Mouse (Mus musculus) cerebellum, postnatal 25 days (tissue): ENCODE data around the gene Cd46.

ENCODE experiments used
- DNase-seq, 2 experiments: peaks; one replicate each; pipeline ENCODE4 v3.0.0; 2021; ENCODE audit warnings: mixed read lengths in 2 of 2

Gene Cd46

DNA sequence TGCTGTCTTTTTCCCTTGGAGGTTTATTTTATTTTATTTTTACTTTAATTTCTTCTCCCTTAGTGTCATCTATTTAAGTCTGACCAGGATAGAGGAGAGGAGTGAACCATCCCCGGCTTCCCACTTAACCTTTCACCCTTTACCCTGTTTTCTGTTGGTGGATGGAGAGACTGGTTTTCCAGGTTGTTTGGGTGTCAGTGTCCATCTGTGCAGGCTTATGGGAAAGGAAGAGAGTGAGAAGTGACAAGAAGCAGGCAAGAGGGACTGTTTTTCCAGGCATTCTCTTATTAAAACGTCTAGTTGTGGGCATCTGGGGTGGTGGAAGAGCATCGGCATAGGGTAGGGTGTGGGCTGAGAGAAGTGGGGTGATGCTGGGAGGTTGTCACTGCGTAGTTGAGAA, 74.4 kb downstream of the Cd46 start:
- DNase-seq: no peak

- DNase-seq: peak; percentile 61
Observed at GRCm38 (mm10) chr1:195016811-195017501, 75.1 kb downstream of the Cd46 start.

GRCm38 (mm10) chr1:195015281-195015680, 76.8 kb downstream of the Cd46 start:
- peak; percentile 55 to 70 for DNase-seq

- DNase-seq: no peak
Observed at GRCm38 (mm10) chr1:195014201-195014885, 77.7 kb downstream of the Cd46 start.

- no peak for DNase-seq
Observed at GRCm38 (mm10) chr1:195012531-195012930, 79.5 kb downstream of the Cd46 start.

DNA sequence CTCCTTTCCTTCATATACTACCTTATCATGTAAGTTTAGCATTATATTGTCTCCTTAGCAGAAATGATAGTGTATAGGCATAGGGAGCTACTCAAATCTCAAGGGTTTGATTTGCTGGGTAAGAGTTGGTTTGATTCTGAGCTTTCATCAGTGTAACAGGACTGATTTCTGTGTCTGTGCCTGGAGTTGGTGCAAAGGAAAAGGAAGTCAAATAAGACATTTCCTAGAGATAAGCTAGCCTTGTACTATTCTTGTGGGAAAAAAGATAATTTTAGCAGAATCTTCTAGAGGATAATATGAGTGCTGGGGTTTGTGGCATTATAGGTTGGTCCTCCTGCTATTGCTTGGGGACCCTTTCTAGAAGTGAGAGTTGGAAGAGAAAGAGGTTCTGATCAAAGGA, 85.8 kb downstream of the Cd46 start:
- DNase-seq: no peak

DNA sequence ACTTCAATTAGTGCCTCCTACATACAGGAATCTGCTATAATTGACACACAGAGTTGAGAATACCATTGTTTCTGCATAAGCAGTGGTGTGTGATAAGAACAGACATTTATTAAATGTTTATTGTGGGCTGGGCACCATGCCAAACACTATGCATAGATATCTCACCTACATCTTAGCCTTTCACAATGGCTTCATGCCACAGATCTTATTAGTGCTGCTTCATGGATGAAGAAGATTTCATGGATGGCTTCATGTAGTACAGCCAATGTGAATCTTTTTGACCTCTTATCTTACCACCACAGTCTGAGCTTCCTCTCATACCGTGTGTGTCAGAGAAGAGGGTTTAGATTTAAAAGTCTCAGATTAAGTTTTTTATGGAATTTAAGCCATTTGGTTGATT, 87.9 kb downstream of the Cd46 start:
- DNase-seq: no peak

GRCm38 (mm10) chr1:195003328-195003727, 88.7 kb downstream of the Cd46 start:
- DNase-seq: no peak

GRCm38 (mm10) chr1:194998396-194998795, 93.7 kb downstream of the Cd46 start:
- no peak for DNase-seq

- DNase-seq: no peak
Observed at GRCm38 (mm10) chr1:194995196-194995595, 96.9 kb downstream of the Cd46 start.

DNA sequence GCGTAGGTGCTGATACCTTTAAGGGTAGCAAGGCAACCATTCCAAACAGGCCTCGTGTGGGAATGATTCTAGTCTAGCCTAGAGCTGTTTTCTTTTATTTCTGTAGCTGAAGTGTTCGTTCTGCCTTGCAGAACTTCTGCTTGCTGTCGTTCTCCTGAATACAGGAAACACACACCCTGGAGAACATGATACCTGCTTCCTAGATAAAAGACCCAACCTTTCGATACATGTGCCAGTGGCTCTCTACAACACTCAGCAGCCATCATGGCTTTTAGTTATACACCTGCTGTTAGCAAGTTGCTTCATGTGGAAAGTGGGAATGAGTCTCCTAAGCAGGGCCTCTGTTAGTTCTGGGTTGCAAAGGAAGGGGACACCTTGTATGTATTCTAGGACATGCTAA, 97.8 kb downstream of the Cd46 start:
- no peak for DNase-seq

DNA sequence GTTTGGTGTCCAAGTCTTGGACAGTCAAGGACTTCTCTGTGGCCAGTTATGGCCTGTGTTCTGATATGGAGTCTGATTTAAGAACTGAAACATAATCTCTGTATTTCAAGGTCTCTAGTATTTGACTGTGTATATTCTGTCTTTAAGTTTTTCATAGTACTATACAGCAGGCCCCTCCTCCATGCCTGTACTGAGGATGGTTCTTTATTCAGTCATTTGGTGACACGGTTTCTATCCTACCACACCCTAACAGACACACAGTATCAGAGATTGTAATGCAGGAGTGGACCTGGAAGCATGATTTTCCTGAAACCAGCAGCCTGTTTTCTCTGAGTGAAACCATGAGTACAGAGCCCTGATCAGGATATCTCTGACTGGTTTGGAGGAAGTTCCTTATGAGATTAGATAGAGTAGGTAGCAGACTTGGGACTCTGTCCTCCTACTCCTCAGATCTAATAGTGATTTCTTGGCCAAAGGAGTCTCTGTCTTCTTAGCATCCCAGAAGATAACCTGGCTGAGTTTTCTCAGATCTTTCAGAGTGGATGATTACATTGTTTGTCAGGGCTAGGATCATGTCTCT, 98.5 kb downstream of the Cd46 start:
- DNase-seq: no peak

- no peak for DNase-seq
Observed at GRCm38 (mm10) chr1:194992589-194993317, 99.3 kb downstream of the Cd46 start.

DNA sequence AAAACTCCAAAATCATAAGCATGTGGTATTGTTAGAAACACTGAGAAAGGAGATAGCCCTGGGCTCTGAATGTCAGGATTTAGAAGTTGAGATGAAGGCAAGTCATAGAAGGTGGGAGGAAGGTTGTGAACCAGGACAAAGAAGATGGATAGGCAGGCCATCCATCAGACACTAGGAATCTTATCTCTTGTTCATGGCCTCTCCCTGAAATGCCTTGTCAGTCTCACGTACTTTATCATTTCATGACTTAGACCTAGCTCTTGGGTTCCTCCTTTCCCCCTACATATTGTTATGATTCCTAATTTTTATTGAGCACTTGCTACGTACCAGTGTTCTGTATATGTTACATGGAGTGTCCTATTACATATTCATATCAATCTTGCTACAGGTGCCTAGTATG, 100.4 kb downstream of the Cd46 start:
- DNase-seq: no peak

GRCm38 (mm10) chr1:194990976-194991375, 101.1 kb downstream of the Cd46 start:
- no peak for DNase-seq

GRCm38 (mm10) chr1:194989024-194989423, 103.0 kb downstream of the Cd46 start:
- no peak for DNase-seq
